Comparison of ENCODE assay signal across 8 mouse cellular contexts in the genomic region with DNA sequence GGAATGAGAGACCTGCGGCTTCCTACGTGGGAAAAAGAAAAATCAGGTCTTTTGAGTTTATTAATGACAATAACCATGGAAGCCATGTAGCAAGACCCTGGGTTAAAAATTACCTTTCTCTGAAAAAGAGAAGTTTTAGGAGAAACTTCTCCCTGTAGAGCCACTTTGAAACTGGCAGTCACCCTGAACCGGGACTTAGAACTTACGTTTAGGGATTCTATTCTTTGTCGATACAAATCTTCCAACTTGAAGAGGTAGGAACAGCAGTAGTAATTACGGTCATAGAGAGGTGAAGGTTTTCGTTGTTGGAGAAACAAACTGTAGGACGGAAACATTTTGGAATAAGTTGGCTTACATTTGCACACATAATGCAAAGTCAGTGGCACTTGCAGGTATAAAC. TPM values are rescaled to one million over a fixed set of nuclear protein-coding genes. Genes with fewer than 3 reads are reported as not detected.
DNase-seq lines count a peak whose midpoint lies in the region; ATAC-seq and TF ChIP-seq lines count a peak whose summit lies in the region.

No protein-coding gene starts in this region.

- peaks cover 24% of the 10 kb centered on the region for H3K36me3 ChIP-seq in heart, adult 2 months (ENCODE audit: control insufficient read depth, insufficient read depth, low read length)
- H3K36me3 ChIP-seq in C2C12 (ENCODE audit: control insufficient read depth, insufficient read depth) = peaks cover 33% of the 10 kb centered on the region
- peaks cover 37% of the 10 kb centered on the region for H3K36me3 ChIP-seq in forebrain, embryonic 12.5 days (replicated peaks)
- peaks cover 39% of the 10 kb centered on the region for H3K36me3 ChIP-seq in liver, embryonic 15.5 days (replicated peaks)

- ATAC-seq in forebrain, embryonic 12.5 days (ENCODE audit: low FRiP score) = no peak
- ATAC-seq in liver, embryonic 15.5 days (ENCODE audit: insufficient read depth) = no peak

- no peaks in the 10 kb centered on the region for H3K27me3 ChIP-seq in heart, adult 2 months (ENCODE audit: control insufficient read depth, insufficient read depth, low read length)
- no peaks in the 10 kb centered on the region for H3K27me3 ChIP-seq in C2C12 (ENCODE audit: control insufficient read depth, insufficient read depth, insufficient read length)
- H3K27me3 ChIP-seq in forebrain, embryonic 12.5 days = no peaks in the 10 kb centered on the region
- no peaks in the 10 kb centered on the region for H3K27me3 ChIP-seq in liver, embryonic 15.5 days

- peak overlapping the region; percentile 86 for H3K4me3 ChIP-seq in heart, adult 2 months
- peak overlapping the region; percentile 98 for H3K4me3 ChIP-seq in C2C12 (ENCODE audit: insufficient read depth, poor library complexity, severe bottlenecking)
- peak overlapping the region; percentile 86 for H3K4me3 ChIP-seq in forebrain, embryonic 12.5 days (replicated peaks)
- H3K4me3 ChIP-seq in liver, embryonic 15.5 days (replicated peaks) = peak overlapping the region; percentile 69

- H3K79me3 ChIP-seq in C2C12 (ENCODE audit: low read depth) = peaks cover 59% of the 10 kb centered on the region

- peak overlapping the region; percentile 76 for H3K9ac ChIP-seq in heart, adult 2 months (ENCODE audit: low read depth, low read length)
- peak overlapping the region; percentile 88 for H3K9ac ChIP-seq in forebrain, embryonic 12.5 days
- peak overlapping the region; percentile 83 for H3K9ac ChIP-seq in liver, embryonic 15.5 days

- TF ChIP-seq CTCF in heart, adult 2 months (IDR thresholded peaks at IDR 0.05) = no peak
- no peak for TF ChIP-seq CTCF in C2C12 (IDR thresholded peaks at IDR 0.05; ENCODE audit: control insufficient read depth, insufficient read depth, insufficient read length)

- no peak for TF ChIP-seq POLR2A in heart, adult 2 months (IDR thresholded peaks at IDR 0.05; ENCODE audit: insufficient read depth, low read depth, low read length)

- intact Hi-C loops in heart, adult 2 months (cut with DNase I) = loop anchor here (5.0 to 10.0 kb wide), 4 partner anchors 35 to 432 kb away; partner anchors contain the start of genes 4931414P19Rik, Abhd4, Dad1 and Ngdn
- intact Hi-C loops in heart, postnatal 25 days (cut with DNase I) = loop anchor here (5.0 kb wide), 1 partner anchor 35 kb away; no protein-coding TSS in a partner anchor

- H3ac ChIP-seq in C2C12 (ENCODE audit: control insufficient read depth, insufficient read length, low read depth) = peak overlapping the region; percentile 57

- peaks cover 2% of the 10 kb centered on the region; the same call in 1 of the 2 replicates for H3K4me1 ChIP-seq in heart, adult 2 months (ENCODE audit: control insufficient read depth, insufficient read depth, low read length)
- peaks cover 24% of the 10 kb centered on the region for H3K4me1 ChIP-seq in forebrain, embryonic 12.5 days
- peaks cover 45% of the 10 kb centered on the region for H3K4me1 ChIP-seq in liver, embryonic 15.5 days (replicated peaks)

- H3K27ac ChIP-seq in heart, adult 2 months = peak overlapping the region; percentile 99
- peak overlapping the region; percentile 61 for H3K27ac ChIP-seq in forebrain, embryonic 12.5 days
- peak overlapping the region; percentile 99 for H3K27ac ChIP-seq in liver, embryonic 15.5 days (replicated peaks)

- no peak for TF ChIP-seq EP300 in heart, adult 2 months (IDR thresholded peaks at IDR 0.05; ENCODE audit: insufficient read depth, low read depth, low read length)

- H3K4me2 ChIP-seq in forebrain, embryonic 12.5 days = peak overlapping the region; percentile 73
- H3K4me2 ChIP-seq in liver, embryonic 15.5 days = peak overlapping the region; percentile 72

- DNase-seq in heart, adult 2 months = no peak
- no peak for DNase-seq in heart, postnatal 25 days (ENCODE audit: low spot score)
- no peak for DNase-seq in yolk sac, embryonic 10.5 days (ENCODE audit: low spot score)
- DNase-seq in thymus, postnatal 0 days (ENCODE audit: low spot score) = no peak
- DNase-seq in layer of hippocampus, postnatal 14 days (ENCODE audit: low spot score in 2 of 2) = no peak

- peaks cover 5% of the 10 kb centered on the region for H3K79me2 ChIP-seq in heart, adult 2 months (replicated peaks; ENCODE audit: control insufficient read depth, insufficient read depth, low read length)
- peaks cover 74% of the 10 kb centered on the region for H3K79me2 ChIP-seq in C2C12 (ENCODE audit: control insufficient read depth, insufficient read depth)

- no peaks in the 10 kb centered on the region for H3K9me3 ChIP-seq in forebrain, embryonic 12.5 days
- H3K9me3 ChIP-seq in liver, embryonic 15.5 days (replicated peaks) = no peaks in the 10 kb centered on the region

- WGBS in heart, adult 2 months = 3% methylated on average over 8 of the region's 8 CpGs
- 11% methylated on average over 8 of the region's 8 CpGs for WGBS in forebrain, embryonic 12.5 days
- 4% methylated on average over 8 of the region's 8 CpGs for WGBS in liver, embryonic 15.5 days (ENCODE audit: insufficient replicate concordance)

TF ChIP-seq in C2C12, 6 proteins besides CTCF, POLR2A, EP300 and RAD21:
- no peak for TF ChIP-seq MYOG (IDR thresholded peaks at IDR 0.05; ENCODE audit: control insufficient read depth, extremely low read depth, insufficient read length)
- no peak for TF ChIP-seq CEBPB (IDR thresholded peaks at IDR 0.05; ENCODE audit: low read depth)
- TF ChIP-seq FOSL1 (IDR thresholded peaks at IDR 0.05; ENCODE audit: insufficient read depth, low read length, poor library complexity, severe bottlenecking) = no peak
- TF ChIP-seq MAX (IDR thresholded peaks at IDR 0.05) = no peak
- no peak for TF ChIP-seq MYOD1 (IDR thresholded peaks at IDR 0.05; ENCODE audit: control insufficient read depth, insufficient read length, low read depth)
- no peak for TF ChIP-seq USF1 (IDR thresholded peaks at IDR 0.05; ENCODE audit: low read depth)

RNA-seq across cellular contexts. Expression of gene Acin1, which starts 0.5 kb away (rescaled TPM):
- total RNA-seq in heart, adult 2 months (2021) = 10 to 100 TPM; 72.3 to 84.9 TPM
- polyA plus RNA-seq in heart, adult 2 months (2012; rRNA removed) = 59.9 and 78.7 TPM in 2 replicates
- total RNA-seq in heart, postnatal 25 days (2021) = 10 to 100 TPM; 78.7 to 80.9 TPM
- 107 TPM for polyA plus RNA-seq in C2C12 (2012; fragmentation: generic; extraction: Trizol)
- polyA plus RNA-seq in forebrain, embryonic 12.5 days (2016; fragmentation: Nextera tagmentation; extraction: Ambion mirVana) = 188 and 190 TPM in 2 replicates
- 47.3 and 48.7 TPM in 2 replicates for polyA plus RNA-seq in liver, embryonic 15.5 days (2015; fragmentation: Nextera tagmentation; extraction: Ambion mirVana)
- 137 and 173 TPM in 2 replicates for polyA plus RNA-seq in thymus, postnatal 0 days (2015; fragmentation: Nextera tagmentation; extraction: Ambion mirVana)
- 100 to 1,000 TPM; 210 to 221 TPM for total RNA-seq in layer of hippocampus, postnatal 14 days (2021)

RNA-seq across cellular contexts. Expression of gene 1700123O20Rik, which starts 1.2 kb away (rescaled TPM):
- total RNA-seq in heart, adult 2 months (2021) = 10 to 100 TPM; 12.5 to 13.3 TPM
- polyA plus RNA-seq in heart, adult 2 months (2012; rRNA removed) = 18.2 and 27.4 TPM in 2 replicates
- total RNA-seq in heart, postnatal 25 days (2021) = 10 to 100 TPM; 15.5 to 16.0 TPM
- polyA plus RNA-seq in C2C12 (2012; fragmentation: generic; extraction: Trizol) = 40.0 TPM
- 87.5 and 89.7 TPM in 2 replicates for polyA plus RNA-seq in forebrain, embryonic 12.5 days (2016; fragmentation: Nextera tagmentation; extraction: Ambion mirVana)
- 39.3 and 39.5 TPM in 2 replicates for polyA plus RNA-seq in liver, embryonic 15.5 days (2015; fragmentation: Nextera tagmentation; extraction: Ambion mirVana)
- 101 TPM in 2 replicates for polyA plus RNA-seq in thymus, postnatal 0 days (2015; fragmentation: Nextera tagmentation; extraction: Ambion mirVana)
- total RNA-seq in layer of hippocampus, postnatal 14 days (2021) = 10 to 100 TPM; 25.8 to 27.8 TPM

RNA-seq across cellular contexts. Expression of gene Gm29776, which starts 11.4 kb away (rescaled TPM):
- total RNA-seq in heart, adult 2 months (2021) = not detected
- polyA plus RNA-seq in heart, adult 2 months (2012; rRNA removed) = 0.04 and 0.09 TPM in 2 replicates
- not detected for total RNA-seq in heart, postnatal 25 days (2021)
- not detected for polyA plus RNA-seq in C2C12 (2012; fragmentation: generic; extraction: Trizol)
- polyA plus RNA-seq in forebrain, embryonic 12.5 days (2016; fragmentation: Nextera tagmentation; extraction: Ambion mirVana) = not detected in 2 replicates
- 0.05 TPM in 1 of 2 replicates, not detected in the other for polyA plus RNA-seq in liver, embryonic 15.5 days (2015; fragmentation: Nextera tagmentation; extraction: Ambion mirVana)
- polyA plus RNA-seq in thymus, postnatal 0 days (2015; fragmentation: Nextera tagmentation; extraction: Ambion mirVana) = 0.09 and 0.18 TPM in 2 replicates
- total RNA-seq in layer of hippocampus, postnatal 14 days (2021) = under 1 TPM in 1 of 2 experiments, not detected in 1; 0.21 TPM

RNA-seq across cellular contexts. Expression of gene Cebpe, which starts 24.7 kb away (rescaled TPM):
- total RNA-seq in heart, adult 2 months (2021) = not detected
- 0.08 and 0.15 TPM in 2 replicates for polyA plus RNA-seq in heart, adult 2 months (2012; rRNA removed)
- not detected for total RNA-seq in heart, postnatal 25 days (2021)
- polyA plus RNA-seq in C2C12 (2012; fragmentation: generic; extraction: Trizol) = not detected
- polyA plus RNA-seq in forebrain, embryonic 12.5 days (2016; fragmentation: Nextera tagmentation; extraction: Ambion mirVana) = not detected in 2 replicates
- 10.6 and 12.6 TPM in 2 replicates for polyA plus RNA-seq in liver, embryonic 15.5 days (2015; fragmentation: Nextera tagmentation; extraction: Ambion mirVana)
- polyA plus RNA-seq in thymus, postnatal 0 days (2015; fragmentation: Nextera tagmentation; extraction: Ambion mirVana) = not detected in 2 replicates
- total RNA-seq in layer of hippocampus, postnatal 14 days (2021) = not detected

RNA-seq across cellular contexts. Expression of gene Cdh24, which starts 46.1 kb away (rescaled TPM):
- total RNA-seq in heart, adult 2 months (2021) = under 1 TPM; 0.18 to 0.31 TPM
- 1.00 and 1.1 TPM in 2 replicates for polyA plus RNA-seq in heart, adult 2 months (2012; rRNA removed)
- total RNA-seq in heart, postnatal 25 days (2021) = under 1 TPM; 0.31 to 0.39 TPM
- polyA plus RNA-seq in C2C12 (2012; fragmentation: generic; extraction: Trizol) = 4.6 TPM
- polyA plus RNA-seq in forebrain, embryonic 12.5 days (2016; fragmentation: Nextera tagmentation; extraction: Ambion mirVana) = 9.8 and 10.7 TPM in 2 replicates
- 0.16 and 0.35 TPM in 2 replicates for polyA plus RNA-seq in liver, embryonic 15.5 days (2015; fragmentation: Nextera tagmentation; extraction: Ambion mirVana)
- polyA plus RNA-seq in thymus, postnatal 0 days (2015; fragmentation: Nextera tagmentation; extraction: Ambion mirVana) = 5.2 and 5.4 TPM in 2 replicates
- total RNA-seq in layer of hippocampus, postnatal 14 days (2021) = 10 to 100 TPM; 20.5 to 21.0 TPM
